Mouse (Mus musculus) spleen, adult 2 months (tissue): ENCODE measurements at regions not wholly inside any gene's neighbourhood (a gene's known extent, or its start where the extent isn't known, plus 50 kb on each side); places are given as distances from the start of the nearest gene placed in this dataset.

ENCODE experiments used
- CTCF ChIP-seq: fragments of 200-500 bp; IDR thresholded peaks from 2 replicates; pipeline ENCODE4 v1.5.1; 2011; ENCODE audit warnings: mild to moderate bottlenecking, inconsistent platforms; ENCODE audit not compliant: insufficient read depth, insufficient read length, insufficient replicate concordance; ENCODE audit errors: extremely low read depth
- POLR2A ChIP-seq: fragments of 200-500 bp; IDR thresholded peaks from 2 replicates; pipeline ENCODE4 v1.6.1; 2011; ENCODE audit warnings: low read depth, low read length, inconsistent platforms

DNA sequence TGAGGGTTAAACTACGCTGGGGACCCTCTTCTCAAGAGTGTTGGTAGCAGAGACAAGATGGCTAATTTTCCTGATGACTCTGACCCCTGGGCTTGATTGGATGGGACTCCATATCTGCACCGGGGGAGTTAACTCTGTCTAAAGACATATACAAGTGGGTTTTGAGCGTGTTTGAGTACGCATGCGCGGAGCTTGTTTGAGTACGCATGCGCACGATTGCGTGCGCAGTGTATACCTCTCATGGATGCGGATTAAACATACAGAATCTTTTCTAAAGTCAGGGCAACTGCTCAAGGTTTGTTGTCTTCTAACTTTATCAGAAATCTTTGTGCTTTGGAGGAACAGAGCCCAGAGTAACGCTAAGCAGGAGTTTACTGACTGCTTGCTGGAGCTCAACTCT is 146.8 kb upstream of the Gm4791 start:
- TF ChIP-seq CTCF = no peak
- TF ChIP-seq POLR2A = no peak
